Mouse (Mus musculus) embryo, embryonic 10 days (tissue): ENCODE measurements around the gene Mageb2.
"Not testable (repeated sequence)": the region's sequence is repeated elsewhere in the genome, so short reads cannot be mapped to it uniquely, and the experiment has no call there.

ENCODE experiments used
- DNase-seq: peaks from one replicate; pipeline ENCODE4 v3.0.0-alpha.2; 2015; ENCODE audit warnings: low spot score

Mageb2 gene

DNA sequence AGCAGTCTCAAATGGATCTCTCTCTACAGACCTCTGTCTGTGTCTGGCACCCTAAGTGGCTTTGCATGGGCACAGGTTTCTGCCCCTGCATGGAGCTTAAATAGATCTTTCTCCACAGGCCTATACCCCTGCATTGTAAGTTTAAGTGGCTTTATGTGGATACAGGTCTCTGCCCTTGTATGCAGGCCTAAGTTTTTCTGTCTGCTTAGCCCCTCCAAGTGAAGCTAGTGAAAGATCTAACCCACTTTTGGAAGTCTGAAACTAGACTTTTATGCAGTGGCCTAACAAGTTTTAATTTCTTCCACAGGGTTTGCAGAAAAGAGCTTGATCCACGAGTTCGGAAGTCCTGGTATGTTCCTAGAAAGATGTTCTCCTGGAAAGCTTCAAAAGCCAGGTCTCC is at the start of gene Mageb2:
Mageb2 (plus strand) TSS at position 301 of the 400 bp plus-strand sequence.
- not testable (repeated sequence) for DNase-seq

DNA sequence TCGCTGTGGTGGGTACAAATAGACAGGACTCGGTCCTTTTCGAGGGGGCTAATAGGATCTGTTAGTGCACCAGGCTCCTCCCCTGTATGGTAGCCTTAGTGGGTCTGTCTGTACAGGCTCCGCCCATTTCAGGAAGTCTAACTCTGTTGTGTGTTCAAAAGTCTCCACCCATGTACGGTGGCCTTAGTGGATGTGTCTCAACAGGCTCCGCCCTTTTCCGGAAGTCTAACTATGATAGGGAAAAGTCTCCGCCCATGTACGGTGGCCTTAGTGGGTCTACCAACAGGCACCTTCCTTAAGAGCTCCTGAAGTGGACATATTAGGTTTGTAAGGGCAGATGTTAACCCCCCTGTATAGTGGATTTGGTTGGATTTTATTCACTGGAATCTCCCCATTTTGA is 18.2 kb upstream of the Mageb2 start:
- DNase-seq = not testable (repeated sequence)
